Mouse (Mus musculus) heart, embryonic 15.5 days (tissue): ENCODE results near the gene Dpep1. TPM values are rescaled to one million over a fixed set of nuclear protein-coding genes. Genes with fewer than 3 reads are reported as not detected.
"Not testable (repeated sequence)": the region's sequence is repeated elsewhere in the genome, so short reads cannot be mapped to it uniquely, and the experiment has no call there.

Experiments used
- ATAC-seq: fragments of 200-750 bp; cut with Nextera tagmentation; replicated peaks from 2 replicates; pipeline ENCODE4 v1.8.0; 2017; ENCODE audit warnings: low read depth, moderate TSS enrichment; ENCODE audit not compliant: insufficient number of reproducible peaks, insufficient read depth, low FRiP score
- H3K27ac ChIP-seq: fragments of 300-500 bp; sonication (generic); 2 replicates; pipeline ENCODE4 v1.5.1; 2015; ENCODE audit warnings: mild to moderate bottlenecking, inconsistent platforms
- H3K27me3 ChIP-seq: fragments of 300-500 bp; sonication (generic); 2 replicates; pipeline ENCODE4 v1.6.1; 2015; ENCODE audit warnings: inconsistent platforms
- H3K36me3 ChIP-seq: fragments of 300-500 bp; sonication (generic); 2 replicates; pipeline ENCODE4 v1.6.1; 2015; ENCODE audit warnings: mild to moderate bottlenecking, inconsistent platforms
- H3K4me1 ChIP-seq: fragments of 300-500 bp; sonication (generic); replicated peaks from 2 replicates; pipeline ENCODE4 v1.6.1; 2015; ENCODE audit warnings: inconsistent platforms
- H3K4me2 ChIP-seq: fragments of 300-500 bp; sonication (generic); 2 replicates; pipeline ENCODE4 v1.6.1; 2015; ENCODE audit warnings: inconsistent platforms, mild to moderate bottlenecking, moderate library complexity
- H3K4me3 ChIP-seq: fragments of 300-500 bp; sonication (generic); 2 replicates; pipeline ENCODE4 v1.5.1; 2015; ENCODE audit warnings: mild to moderate bottlenecking, inconsistent platforms
- H3K9ac ChIP-seq: fragments of 300-500 bp; sonication (generic); 2 replicates; pipeline ENCODE4 v1.6.1; 2015; ENCODE audit warnings: mild to moderate bottlenecking, inconsistent platforms
- H3K9me3 ChIP-seq: fragments of 300-500 bp; sonication (generic); replicated peaks from 2 replicates; pipeline ENCODE4 v1.6.1; 2016; ENCODE audit warnings: inconsistent platforms
- WGBS: fragments of 180-500 bp; shearing (Covaris S2); methylation state at CpG from one replicate; pipeline ENCODE4 v1.1.7; 2015; ENCODE audit warnings: mixed read lengths; 5-methylcytosine and 5-hydroxymethylcytosine counted together
- polyA plus RNA-seq: library from polyadenylated mRNA; unstranded; fragments of >200 nt; fragmentation: Nextera tagmentation; extraction: Ambion mirVana; gene quantifications from 2 replicates; pipeline ENCODE4 v1.2.1, GENCODE M21; 2015

The Dpep1 gene
- polyA plus RNA-seq, 1 experiment from 2014 or later: 7.1 TPM

DNA sequence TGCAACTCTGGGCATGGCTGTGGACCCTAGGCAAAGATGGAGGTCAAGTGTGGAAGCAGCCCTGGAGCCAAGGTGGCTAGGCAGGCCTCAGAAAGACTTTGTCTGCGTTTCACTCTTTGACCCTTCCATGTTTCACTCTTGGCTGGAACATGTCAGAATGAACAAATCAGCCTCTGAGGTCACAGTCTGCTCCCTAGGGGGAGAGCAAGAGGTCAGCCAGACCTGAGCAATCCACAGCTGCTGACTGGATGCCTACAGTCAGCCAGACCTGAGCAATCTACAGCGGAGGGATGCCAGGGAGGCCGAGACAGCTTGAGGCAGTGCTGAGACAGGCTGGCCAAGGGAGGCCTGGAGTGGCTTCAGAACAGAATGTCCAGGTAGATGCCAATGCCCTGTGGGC, 4.7 kb upstream of the Dpep1 start:
- H3K4me1 ChIP-seq: peaks cover 10% of the 10 kb centered on the region
- no peak overlapping the region for H3K9ac ChIP-seq
- no peak overlapping the region for H3K4me2 ChIP-seq
- H3K36me3 ChIP-seq: no peaks in the 10 kb centered on the region
- no peaks in the 10 kb centered on the region for H3K9me3 ChIP-seq
- H3K27ac ChIP-seq: no peak overlapping the region
- H3K27me3 ChIP-seq: no peaks in the 10 kb centered on the region
- no peak for ATAC-seq
- WGBS: 68% methylated on average over 3 of the region's 3 CpGs
- no peak overlapping the region for H3K4me3 ChIP-seq

DNA sequence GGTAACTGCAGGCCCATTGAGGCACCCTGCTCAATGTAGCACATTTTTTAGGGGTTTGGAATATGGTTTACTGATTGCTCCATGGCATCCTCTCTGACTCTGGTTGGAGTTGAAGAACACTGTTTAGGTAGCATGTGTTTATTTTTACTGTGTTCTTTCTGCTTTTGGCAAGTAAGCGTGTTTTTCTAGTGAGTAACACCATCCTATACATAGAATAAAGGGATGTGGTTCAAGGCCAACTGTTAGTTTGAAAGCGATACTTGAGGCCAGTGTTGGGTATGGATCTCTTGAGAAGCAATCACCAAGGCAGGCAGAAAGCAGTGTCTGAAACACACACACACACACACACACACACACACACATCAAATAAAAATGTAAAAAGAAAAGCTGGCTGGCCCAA, 2.0 kb downstream of the Dpep1 start:
- no peaks in the 10 kb centered on the region for H3K36me3 ChIP-seq
- H3K4me1 ChIP-seq: peaks cover 15% of the 10 kb centered on the region
- H3K27ac ChIP-seq: no peak overlapping the region
- H3K4me3 ChIP-seq: no peak overlapping the region
- WGBS: 73% methylated on average over 2 of the region's 2 CpGs
- H3K9me3 ChIP-seq: no peaks in the 10 kb centered on the region
- H3K4me2 ChIP-seq: no peak overlapping the region
- no peak for ATAC-seq
- no peak overlapping the region for H3K9ac ChIP-seq
- H3K27me3 ChIP-seq: no peaks in the 10 kb centered on the region

DNA sequence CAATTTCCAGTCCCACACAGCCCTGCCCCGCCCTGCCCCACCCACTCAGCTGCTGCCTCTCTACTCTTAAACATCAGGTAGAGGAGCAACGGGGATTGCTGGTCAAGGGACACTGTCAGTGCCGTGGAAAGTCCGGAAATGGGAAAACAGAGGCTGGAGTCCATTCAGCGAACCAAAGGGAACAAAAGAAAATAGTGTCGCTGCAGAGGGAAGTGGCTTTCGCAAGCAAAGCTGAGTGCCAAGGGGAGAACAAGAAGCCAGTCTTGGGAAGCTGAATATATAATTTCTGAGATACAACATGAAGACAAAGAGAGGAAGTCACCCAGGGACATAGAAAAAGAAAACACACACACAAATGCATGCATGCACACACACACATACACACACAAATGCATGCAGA, 2.8 kb downstream of the Dpep1 start:
- Histone ChIP-seq H3K36me3 (no peaks in the 10 kb centered on the region), H3K4me1 (peaks cover 15% of the 10 kb centered on the region), H3K9ac (no peak overlapping the region), H3K4me2 (no peak overlapping the region), H3K9me3 (no peaks in the 10 kb centered on the region), H3K27me3 (no peaks in the 10 kb centered on the region), H3K27ac (no peak overlapping the region), H3K4me3 (no peak overlapping the region)
- ATAC-seq: no peak
- WGBS: 70% methylated on average over 7 of the region's 7 CpGs

DNA sequence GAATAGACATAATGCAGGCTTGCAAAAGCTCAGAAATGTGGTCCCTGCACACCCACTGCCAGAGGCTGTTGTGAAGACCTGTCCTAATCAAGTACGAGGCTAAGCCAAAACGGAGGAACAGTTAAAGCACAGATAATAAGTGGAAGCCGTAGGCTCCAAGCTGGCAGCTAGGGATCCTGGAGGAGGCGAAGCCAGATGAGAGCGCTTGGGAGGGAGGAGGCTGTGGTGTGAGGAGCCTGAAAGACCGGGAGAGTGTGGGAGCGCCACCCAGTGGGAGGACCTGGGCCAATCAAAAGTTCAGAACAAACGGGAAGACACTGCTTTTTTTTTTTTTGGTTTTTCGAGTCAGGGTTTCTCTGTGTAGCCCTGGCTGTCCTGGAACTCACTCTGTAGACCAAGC, 4.6 kb downstream of the Dpep1 start:
- Histone ChIP-seq H3K4me2 (peak overlapping the region; percentile 51), H3K27me3 (no peaks in the 10 kb centered on the region), H3K9ac (no peak overlapping the region; the same call in 1 of the 2 replicates), H3K4me1 (peaks cover 11% of the 10 kb centered on the region), H3K27ac (no peak overlapping the region), H3K36me3 (no peaks in the 10 kb centered on the region), H3K9me3 (no peaks in the 10 kb centered on the region), H3K4me3 (no peak overlapping the region)
- 2% methylated on average over 9 of the region's 9 CpGs for WGBS
- no peak for ATAC-seq

DNA sequence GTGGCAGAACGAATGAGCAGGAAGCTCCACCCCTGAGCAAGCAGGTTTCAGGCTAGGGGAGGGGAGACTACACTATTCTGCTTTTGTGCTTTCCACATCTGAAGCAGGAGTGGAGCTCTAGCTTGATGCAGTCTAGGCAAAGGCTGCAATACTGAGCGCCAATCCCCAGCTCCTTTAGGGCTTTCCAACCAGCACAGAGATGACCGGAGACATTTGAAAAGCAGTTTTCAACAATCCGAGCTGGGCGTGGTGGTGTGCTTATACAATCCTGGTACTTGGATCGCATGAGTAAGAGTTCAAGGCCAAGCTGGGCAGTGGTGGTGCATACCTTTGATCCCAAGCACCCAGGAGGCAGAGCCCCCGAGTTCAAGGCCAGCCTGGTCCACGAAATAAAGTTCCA, 5.9 kb downstream of the Dpep1 start:
- WGBS: 55% methylated on average over 8 of the region's 8 CpGs
- no peak overlapping the region for H3K9ac ChIP-seq
- H3K27me3 ChIP-seq: no peaks in the 10 kb centered on the region
- H3K36me3 ChIP-seq: no peaks in the 10 kb centered on the region
- H3K4me1 ChIP-seq: peaks cover 2% of the 10 kb centered on the region
- no peaks in the 10 kb centered on the region for H3K9me3 ChIP-seq
- H3K4me2 ChIP-seq: no peak overlapping the region
- no peak overlapping the region for H3K4me3 ChIP-seq
- no peak for ATAC-seq
- no peak overlapping the region for H3K27ac ChIP-seq

- no peak overlapping the region for H3K9ac ChIP-seq
- ATAC-seq: no peak
- WGBS: 87% methylated on average over 9 of the region's 9 CpGs
- H3K36me3 ChIP-seq: no peaks in the 10 kb centered on the region
- H3K4me2 ChIP-seq: no peak overlapping the region
- H3K4me3 ChIP-seq: no peak overlapping the region
- H3K27ac ChIP-seq: no peak overlapping the region
- H3K9me3 ChIP-seq: no peaks in the 10 kb centered on the region
- H3K27me3 ChIP-seq: no peaks in the 10 kb centered on the region
- H3K4me1 ChIP-seq: peaks cover 2% of the 10 kb centered on the region
These were observed 7.7 kb downstream of the Dpep1 start for GRCm38 (mm10) chr8:123193771-123194170.

DNA sequence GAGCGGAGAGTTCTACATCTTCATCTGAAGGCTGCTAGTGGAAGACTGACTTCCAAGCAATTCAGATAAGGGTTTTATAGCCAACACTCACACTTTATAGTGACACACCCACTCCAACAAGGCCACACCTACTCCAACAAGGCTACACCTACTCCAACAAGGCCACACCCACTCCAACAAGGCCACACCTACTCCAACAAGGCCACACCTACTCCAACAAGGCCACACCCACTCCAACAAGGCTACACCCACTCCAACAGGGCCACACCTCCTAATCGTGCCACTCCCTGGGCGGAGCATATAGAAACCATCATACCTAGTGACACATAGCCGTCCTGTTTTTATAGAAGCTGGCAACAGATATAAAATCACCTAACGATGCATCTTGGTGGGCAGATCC, 11.0 kb downstream of the Dpep1 start:
- ATAC-seq, H3K27me3 ChIP-seq, H3K4me2 ChIP-seq: not testable (repeated sequence)

GRCm38 (mm10) chr8:123199864-123200263, 13.8 kb downstream of the Dpep1 start:
- H3K9me3 ChIP-seq: no peaks in the 10 kb centered on the region
- ATAC-seq: no peak
- H3K9ac ChIP-seq: no peak overlapping the region
- no peaks in the 10 kb centered on the region; the same call in 1 of the 2 replicates for H3K27me3 ChIP-seq
- no peak overlapping the region for H3K27ac ChIP-seq
- H3K4me1 ChIP-seq: no peaks in the 10 kb centered on the region
- 49% methylated on average over 14 of the region's 14 CpGs for WGBS
- no peak overlapping the region for H3K4me2 ChIP-seq
- H3K36me3 ChIP-seq: peaks cover under 1% of the 10 kb centered on the region; the same call in 1 of the 2 replicates
- H3K4me3 ChIP-seq: no peak overlapping the region

More for the DNA sequence above, 11.0 kb downstream of the Dpep1 start:
- not testable (repeated sequence) for H3K9ac ChIP-seq, H3K27ac ChIP-seq, H3K4me1 ChIP-seq, H3K4me3 ChIP-seq, H3K9me3 ChIP-seq, H3K36me3 ChIP-seq
- WGBS: 73% methylated on average over 5 of the region's 5 CpGs

DNA sequence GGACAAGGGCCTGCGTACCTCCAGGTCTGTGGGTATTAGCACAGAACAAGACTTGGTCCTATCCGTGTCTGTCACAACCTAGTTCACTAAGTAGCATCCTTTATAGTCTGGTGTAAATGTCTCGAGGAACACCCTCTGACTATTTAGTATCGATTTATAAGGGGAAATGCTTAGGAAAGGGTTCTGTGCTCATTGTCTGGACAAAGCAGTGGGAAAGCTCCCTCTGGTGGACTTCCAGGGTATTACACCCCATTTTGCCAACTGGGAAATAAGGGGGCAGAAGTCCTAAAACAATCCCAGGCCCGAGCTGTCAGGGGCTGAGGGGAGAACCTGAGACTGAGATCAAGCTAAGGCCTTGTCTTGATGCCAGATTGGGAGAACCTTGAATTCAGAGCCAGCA, 16.2 kb downstream of the Dpep1 start:
- Histone ChIP-seq H3K27me3 (no peaks in the 10 kb centered on the region; the same call in 1 of the 2 replicates), H3K27ac (no peak overlapping the region), H3K4me1 (no peaks in the 10 kb centered on the region), H3K4me2 (no peak overlapping the region), H3K4me3 (no peak overlapping the region), H3K9me3 (no peaks in the 10 kb centered on the region), H3K36me3 (peaks cover 17% of the 10 kb centered on the region), H3K9ac (no peak overlapping the region)
- ATAC-seq: no peak
- whole genome bisulfite sequencing: 25% methylated on average over 5 of the region's 5 CpGs

DNA sequence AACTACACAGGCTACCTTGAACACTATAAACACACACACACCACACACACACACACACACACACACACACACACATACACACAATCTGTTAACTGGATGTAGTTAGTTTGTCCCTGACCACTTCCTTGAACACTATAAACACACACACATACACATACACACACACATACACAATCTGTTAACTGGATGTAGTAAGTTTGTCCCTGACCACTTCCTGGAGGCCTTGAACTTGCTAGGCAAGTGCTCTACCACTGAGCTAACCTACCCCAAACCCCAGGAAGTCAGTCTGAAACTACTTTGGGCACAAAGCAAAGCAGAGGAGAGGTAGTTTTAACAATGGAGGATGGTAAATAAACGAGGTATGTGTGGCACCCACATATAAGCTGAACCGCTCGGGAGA, 17.5 kb downstream of the Dpep1 start:
- H3K9me3 ChIP-seq: no peaks in the 10 kb centered on the region
- no peaks in the 10 kb centered on the region for H3K4me1 ChIP-seq
- no peaks in the 10 kb centered on the region; the same call in 1 of the 2 replicates for H3K27me3 ChIP-seq
- peaks cover 30% of the 10 kb centered on the region for H3K36me3 ChIP-seq
- H3K27ac ChIP-seq: no peak overlapping the region
- no peak for ATAC-seq
- WGBS: 77% methylated on average over 3 of the region's 3 CpGs
- no peak overlapping the region for H3K4me2 ChIP-seq
- no peak overlapping the region for H3K4me3 ChIP-seq
- H3K9ac ChIP-seq: no peak overlapping the region

DNA sequence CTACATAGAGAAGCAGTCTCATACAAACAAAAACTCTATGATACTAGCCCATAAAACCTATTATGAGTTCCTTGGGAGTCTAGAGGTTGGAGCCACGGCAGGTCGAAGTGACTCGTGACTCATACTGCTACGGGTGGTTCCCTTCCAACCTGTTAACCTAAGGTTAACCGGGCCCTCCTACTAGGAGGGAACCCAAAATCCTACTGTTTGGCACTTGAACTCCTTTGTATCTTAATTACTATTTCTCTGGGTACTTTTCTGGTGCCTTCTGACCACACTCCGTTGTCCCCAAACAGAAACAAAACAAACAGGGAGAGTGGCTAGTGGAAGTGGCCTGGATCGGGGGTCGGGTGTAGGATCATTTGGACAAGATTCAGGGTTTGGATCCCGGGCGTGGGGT, 25.8 kb downstream of the Dpep1 start:
- Histone ChIP-seq H3K27me3 (no peaks in the 10 kb centered on the region), H3K4me3 (peak overlapping the region; percentile 96), H3K9me3 (no peaks in the 10 kb centered on the region), H3K36me3 (peaks cover 30% of the 10 kb centered on the region), H3K9ac (peak overlapping the region; percentile 98), H3K4me1 (peaks cover 17% of the 10 kb centered on the region), H3K4me2 (peak overlapping the region; percentile 91), H3K27ac (peak overlapping the region; percentile 66; the same call in 1 of the 2 replicates)
- ATAC-seq: no peak
- WGBS: 36% methylated on average over 10 of the region's 10 CpGs

DNA sequence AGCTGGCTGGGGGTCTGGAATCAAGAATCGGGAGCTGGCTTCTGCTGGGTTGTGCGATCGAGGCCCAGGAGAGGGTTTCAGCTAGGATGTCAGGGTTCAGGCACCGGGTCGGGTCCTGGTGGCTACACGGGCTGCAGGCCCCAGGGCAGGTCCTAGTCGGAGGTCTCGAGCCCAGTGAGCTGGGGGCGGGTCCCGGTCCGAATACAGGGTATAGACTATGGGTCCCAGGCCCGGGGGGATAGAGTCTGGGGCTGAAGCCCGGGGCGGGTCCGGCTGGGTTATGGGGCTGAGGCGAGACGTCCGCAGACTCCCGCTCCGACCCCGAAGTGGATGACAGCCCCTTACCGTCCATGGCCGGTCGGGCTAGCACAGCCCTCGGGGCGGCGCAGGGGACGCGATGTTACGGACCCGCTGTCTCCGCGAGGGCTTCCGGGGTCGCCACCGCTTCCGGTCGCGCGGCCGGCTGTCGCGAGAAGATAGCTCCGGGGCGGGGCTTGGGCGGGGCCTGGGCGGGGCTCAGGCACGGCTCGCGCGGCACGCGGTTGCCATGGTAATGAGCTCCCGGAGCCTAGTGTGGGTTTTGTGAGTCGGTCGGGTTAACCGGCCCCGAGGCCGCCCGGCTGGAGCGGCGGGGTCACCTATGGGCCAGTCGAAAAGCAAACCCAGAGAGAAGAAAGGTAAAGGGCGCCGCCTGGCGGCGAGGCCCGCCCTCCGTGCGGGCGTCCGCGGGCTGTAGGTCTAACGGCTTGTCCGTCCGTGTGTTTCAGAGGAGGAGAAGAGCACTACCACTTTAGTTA, 26.5 kb downstream of the Dpep1 start, which contains the start of the genes Chmp1a and Spata33:
Chmp1a (minus strand) TSS at position 443 of the 797 bp plus-strand sequence.
Spata33 (plus strand) TSS at position 512 of the 797 bp plus-strand sequence.
- H3K9me3 ChIP-seq: no peaks in the 10 kb centered on the region
- peak within 1 kb of the TSS; percentile 96 for H3K4me3 ChIP-seq
- 1% methylated on average over 73 of the region's 76 CpGs for WGBS
- peak within 1 kb of the TSS; percentile 91 for H3K4me2 ChIP-seq
- H3K27ac ChIP-seq: peak within 1 kb of the TSS; percentile 66
- H3K36me3 ChIP-seq: peaks cover 25% of the 10 kb centered on the region
- peak within 1 kb of the TSS; percentile 98 for H3K9ac ChIP-seq
- peaks cover 17% of the 10 kb centered on the region for H3K4me1 ChIP-seq
- H3K27me3 ChIP-seq: no peaks in the 10 kb centered on the region
- peak; percentile 93 for ATAC-seq
